Mouse (Mus musculus) layer of hippocampus, postnatal 25 days (tissue): ENCODE data around the gene Snx12. TPM values are rescaled to one million over a fixed set of nuclear protein-coding genes. Genes with fewer than 3 reads are reported as not detected.
"Not testable (repeated sequence)": the region's sequence is repeated elsewhere in the genome, so short reads cannot be mapped to it uniquely, and the experiment has no call there.

Source experiments
- DNase-seq, 2 experiments: peaks; one replicate each; pipeline ENCODE4 v3.0.0; 2022; ENCODE audit warnings: mixed read lengths in 2 of 2, low spot score in 1 of 2; ENCODE audit errors: extremely low spot score in 1 of 2
- total RNA-seq, 2 experiments: library from RNA; stranded (reverse); gene quantifications; 2 replicates each; pipeline ENCODE4 v1.2.3; 2021

Snx12 gene
- total RNA-seq, 2 experiments from 2014 or later = 72.9 to 83.2 TPM

- no peak for DNase-seq
Measured at GRCm38 (mm10) chrX:101147506-101147905, 74.9 kb downstream of the Snx12 start.

GRCm38 (mm10) chrX:101131992-101132791 is 90.2 kb downstream of the Snx12 start:
- no peak for DNase-seq

GRCm38 (mm10) chrX:101131001-101131400 is 91.4 kb downstream of the Snx12 start:
- DNase-seq = peak; percentile 35 to 80

GRCm38 (mm10) chrX:101128559-101128958 is 93.8 kb downstream of the Snx12 start:
- DNase-seq = no peak

GRCm38 (mm10) chrX:101126977-101127376 is 95.4 kb downstream of the Snx12 start:
- DNase-seq = no peak

- no peak for DNase-seq
Measured at GRCm38 (mm10) chrX:101126474-101126955, 95.8 kb downstream of the Snx12 start.

GRCm38 (mm10) chrX:101120546-101120945 is 101.8 kb downstream of the Snx12 start:
- no peak for DNase-seq

GRCm38 (mm10) chrX:101085920-101086319 is 136.4 kb downstream of the Snx12 start, which contains the start of gene Slc7a3:
Slc7a3 (minus strand) TSS chrX:101086020.
- no peak for DNase-seq

GRCm38 (mm10) chrX:101085211-101085610 is 137.2 kb downstream of the Snx12 start:
- DNase-seq = not testable (repeated sequence)

GRCm38 (mm10) chrX:101084192-101084591 is 138.2 kb downstream of the Snx12 start:
- DNase-seq = no peak

- no peak for DNase-seq
Measured at GRCm38 (mm10) chrX:101065245-101065644, 157.1 kb downstream of the Snx12 start.

- peak in 1 of 2 experiments; percentile 11 for DNase-seq
Measured at GRCm38 (mm10) chrX:101063503-101063902, 158.9 kb downstream of the Snx12 start.

GRCm38 (mm10) chrX:101059541-101059940 is 162.8 kb downstream of the Snx12 start, which contains the start of gene Tex11:
Tex11 (minus strand) TSS chrX:101059667.
- DNase-seq = no peak

Other genes with a start within 250 kb of the Snx12 start
- under 1 TPM in 1 of 2 experiments, not detected in 1; 0.10 TPM for gene Tex11, start 162.9 kb downstream of the Snx12 start, total RNA-seq
- 1 to 10 TPM; 5.0 to 5.4 TPM for gene Slc7a3, start 136.5 kb downstream of the Snx12 start, total RNA-seq
- gene Foxo4, start 32.0 kb upstream of the Snx12 start, total RNA-seq = 10 to 100 TPM; 18.4 to 22.8 TPM
- not detected for gene Gm614, start 41.4 kb upstream of the Snx12 start, total RNA-seq
- 1 to 10 TPM; 1.3 to 1.4 TPM for gene Il2rg, start 45.7 kb upstream of the Snx12 start, total RNA-seq
- gene Gm20489, start 46.5 kb upstream of the Snx12 start, total RNA-seq = not detected
- gene Med12, start 51.5 kb upstream of the Snx12 start, total RNA-seq = 10 to 100 TPM; 21.2 to 39.4 TPM
- 100 to 1,000 TPM; 194 to 212 TPM for gene Nlgn3, start 76.6 kb upstream of the Snx12 start, total RNA-seq
- 10 to 100 TPM; 13.2 TPM for gene Gjb1, start 153.8 kb upstream of the Snx12 start, total RNA-seq
- 100 to 1,000 TPM; 134 to 167 TPM for gene Zmym3, start 198.3 kb upstream of the Snx12 start, total RNA-seq
- gene Nono, start 206.8 kb upstream of the Snx12 start, total RNA-seq = 100 to 1,000 TPM; 131 to 158 TPM
- gene Itgb1bp2, start 226.5 kb upstream of the Snx12 start, total RNA-seq = 1 to 10 TPM in 1 of 2 experiments, under 1 TPM in 1; 0.42 to 1.8 TPM